Mouse (Mus musculus) thymus, adult 18-20 months (tissue): ENCODE measurements around the gene Fam189a1.

ENCODE experiments used
- DNase-seq, 2 experiments: peaks; one replicate each; pipeline ENCODE4 v3.0.0; 2022; ENCODE audit warnings: mixed read lengths in 2 of 2

Fam189a1 gene

GRCm38 (mm10) chr7:64723313-64723712 is 433.1 kb downstream of the Fam189a1 start:
- DNase-seq: no peak

GRCm38 (mm10) chr7:64716286-64716685 is 440.1 kb downstream of the Fam189a1 start:
- DNase-seq: no peak

- no peak for DNase-seq
Measured at GRCm38 (mm10) chr7:64709520-64710262, 446.7 kb downstream of the Fam189a1 start.

- no peak for DNase-seq
Measured at GRCm38 (mm10) chr7:64708176-64708575, 448.2 kb downstream of the Fam189a1 start.
